Mouse (Mus musculus): ENCODE measurements at regions not wholly inside any gene's neighbourhood (a gene's known extent, or its start where the extent isn't known, plus 50 kb on each side); places are given as distances from the start of the nearest gene placed in this dataset.
A peak's percentile ranks its signal among the peaks of the same experiment; 100 is the strongest.

GRCm38 (mm10) chr10:98485751-98486681 lies 428.2 kb upstream of the Atp2b1 start:
- DNase-seq: no peak

GRCm38 (mm10) chr10:98494354-98494753 lies 419.9 kb upstream of the Atp2b1 start:
- peak; percentile 43 for DNase-seq

DNA sequence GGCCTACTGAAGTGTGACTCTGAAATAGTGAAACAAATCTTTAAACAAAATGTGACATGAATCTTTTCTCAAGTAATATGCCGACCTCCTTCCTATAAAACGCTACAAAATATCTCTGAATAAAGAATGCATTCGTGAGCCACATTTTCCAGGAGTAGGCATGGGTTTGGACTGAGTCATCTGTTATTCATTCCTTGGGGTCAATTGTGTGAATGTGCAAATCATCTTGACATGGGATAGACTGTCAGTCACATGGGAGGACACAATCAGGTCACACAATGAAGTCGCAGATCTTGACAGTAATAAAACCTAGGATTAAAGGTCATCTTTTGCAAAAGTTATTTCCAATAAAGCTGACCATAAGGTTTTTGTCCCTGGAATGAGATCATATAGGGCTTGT lies 418.0 kb upstream of the Atp2b1 start:
- no peak for DNase-seq

DNA sequence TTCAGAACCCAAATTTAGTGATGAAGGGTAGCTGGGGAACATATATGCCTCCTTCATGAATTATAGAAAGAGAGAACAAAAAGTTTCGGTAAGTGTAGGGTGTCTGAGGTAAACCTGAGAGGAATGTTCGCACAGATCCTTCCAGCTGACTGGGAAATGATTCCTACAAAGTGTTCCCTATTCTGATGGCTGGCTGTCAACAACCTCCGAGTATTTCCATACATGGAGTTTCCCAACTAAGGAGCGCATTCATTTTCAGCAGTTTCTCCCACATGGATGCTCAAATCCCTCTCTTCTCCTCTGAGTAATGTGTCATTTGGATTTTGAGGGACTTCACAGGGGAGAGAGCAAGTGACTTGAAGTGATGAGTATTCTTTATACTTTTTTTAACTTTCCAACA lies 413.9 kb upstream of the Atp2b1 start:
- no peak for DNase-seq

DNA sequence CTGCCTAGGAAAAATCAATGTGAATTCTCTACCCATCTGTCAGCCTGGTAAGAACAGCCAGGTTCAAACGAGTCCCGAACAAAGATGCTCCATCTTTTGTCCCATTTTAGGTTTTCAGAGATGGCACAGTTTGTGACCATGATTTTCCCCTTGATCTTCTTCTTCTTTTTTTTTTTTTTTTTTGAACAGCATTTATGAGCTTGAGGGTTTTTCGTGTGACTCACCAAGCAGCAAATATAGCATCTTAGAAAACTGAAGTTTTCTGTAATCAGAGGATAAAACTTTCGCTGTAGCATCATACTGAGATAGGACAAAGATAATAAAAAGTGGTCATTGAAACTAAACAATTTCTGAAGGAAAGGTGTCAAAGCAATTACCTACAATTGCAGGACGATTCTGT lies 412.6 kb upstream of the Atp2b1 start:
- DNase-seq: no peak

DNA sequence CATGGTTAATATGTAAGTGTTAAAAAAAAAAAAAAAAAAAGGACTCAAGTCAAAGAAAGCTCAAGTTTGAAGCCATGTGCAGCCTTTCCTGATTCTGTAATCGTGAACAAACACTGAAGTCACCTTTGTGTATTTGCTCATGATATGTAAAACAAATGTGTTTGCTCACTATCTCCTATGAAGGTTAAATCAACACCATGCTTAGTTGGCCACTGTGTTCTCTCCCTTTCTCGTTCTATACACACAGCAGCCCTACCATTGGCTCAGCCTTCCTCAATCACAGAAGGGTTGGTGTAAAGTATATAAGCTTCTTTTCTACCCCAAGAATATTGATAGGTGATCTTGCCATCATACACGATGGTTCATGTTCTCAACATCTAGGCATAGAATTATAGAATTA lies 409.7 kb upstream of the Atp2b1 start:
- DNase-seq: no peak

- no peak for DNase-seq
Measured at GRCm38 (mm10) chr10:98508515-98509143, 405.6 kb upstream of the Atp2b1 start.

DNA sequence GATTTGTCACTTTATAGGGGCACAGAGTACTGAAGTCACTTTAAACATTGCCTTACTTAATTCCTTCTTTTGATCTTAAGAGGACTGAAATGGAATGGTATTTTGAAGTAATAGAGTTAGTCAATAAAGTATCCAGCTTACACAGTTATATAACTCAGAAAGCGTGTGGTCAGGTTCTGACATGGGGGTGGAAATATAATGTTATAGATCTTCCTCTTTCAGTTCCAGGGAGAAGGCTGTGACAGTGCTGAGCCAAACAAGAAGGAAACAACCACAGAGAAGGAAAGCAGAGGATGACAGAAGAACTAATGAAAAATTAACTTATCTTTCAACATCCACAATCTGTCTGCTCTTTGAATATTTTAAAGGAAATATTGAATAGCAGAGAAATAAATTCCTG lies 399.4 kb upstream of the Atp2b1 start:
- no peak for DNase-seq

GRCm38 (mm10) chr10:98517609-98518008 lies 396.6 kb upstream of the Atp2b1 start:
- DNase-seq: no peak

GRCm38 (mm10) chr10:98529565-98529964 lies 384.6 kb upstream of the Atp2b1 start:
- DNase-seq: no peak

- no peak for DNase-seq
Measured at GRCm38 (mm10) chr10:98531425-98531824, 382.8 kb upstream of the Atp2b1 start.

GRCm38 (mm10) chr10:98538706-98539105 lies 375.5 kb upstream of the Atp2b1 start:
- no peak for DNase-seq

- no peak for DNase-seq
Measured at GRCm38 (mm10) chr10:98541062-98541461, 373.1 kb upstream of the Atp2b1 start.

GRCm38 (mm10) chr10:98542072-98542471 lies 372.1 kb upstream of the Atp2b1 start:
- DNase-seq: no peak

DNA sequence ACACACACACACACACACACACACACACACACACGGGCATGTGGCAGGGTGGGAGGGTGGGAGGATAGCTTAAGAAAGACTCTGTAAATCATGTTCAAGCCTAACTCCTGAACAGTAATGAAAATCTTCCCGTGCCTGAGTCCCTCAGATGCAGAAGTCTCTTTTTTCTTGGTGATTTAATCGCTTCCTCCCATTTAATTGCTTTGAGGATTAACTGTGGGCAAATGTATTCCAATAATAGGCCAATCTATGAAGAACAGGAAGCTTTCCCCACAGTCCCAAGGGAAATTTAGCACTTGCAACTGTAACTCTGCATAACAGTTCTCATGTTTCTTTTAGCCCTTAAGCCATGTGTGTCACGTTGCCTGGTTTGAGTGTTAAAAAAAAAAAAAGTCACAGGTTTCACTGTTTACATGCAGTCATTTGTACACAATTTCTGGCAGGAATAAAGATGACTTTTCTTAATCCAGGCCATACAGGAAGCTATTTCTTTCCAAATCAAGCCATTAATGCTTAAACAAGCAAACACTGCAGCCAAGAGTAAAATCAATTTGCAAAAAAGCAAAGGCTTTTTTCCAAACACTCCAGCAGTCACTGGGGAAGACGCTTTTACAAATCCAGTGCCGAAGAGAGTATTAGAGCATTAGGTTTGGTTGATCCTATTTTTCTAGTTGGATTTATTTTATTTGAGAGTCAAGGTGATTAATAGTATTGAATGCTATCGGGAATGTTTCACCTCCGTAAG lies 370.8 kb upstream of the Atp2b1 start:
- DNase-seq: no peak

- DNase-seq: no peak
Measured at GRCm38 (mm10) chr10:98543998-98544349, 370.2 kb upstream of the Atp2b1 start.

GRCm38 (mm10) chr10:98554575-98554974 lies 359.6 kb upstream of the Atp2b1 start:
- DNase-seq: no peak

- DNase-seq: no peak
Measured at GRCm38 (mm10) chr10:98557470-98558060, 356.6 kb upstream of the Atp2b1 start.

DNA sequence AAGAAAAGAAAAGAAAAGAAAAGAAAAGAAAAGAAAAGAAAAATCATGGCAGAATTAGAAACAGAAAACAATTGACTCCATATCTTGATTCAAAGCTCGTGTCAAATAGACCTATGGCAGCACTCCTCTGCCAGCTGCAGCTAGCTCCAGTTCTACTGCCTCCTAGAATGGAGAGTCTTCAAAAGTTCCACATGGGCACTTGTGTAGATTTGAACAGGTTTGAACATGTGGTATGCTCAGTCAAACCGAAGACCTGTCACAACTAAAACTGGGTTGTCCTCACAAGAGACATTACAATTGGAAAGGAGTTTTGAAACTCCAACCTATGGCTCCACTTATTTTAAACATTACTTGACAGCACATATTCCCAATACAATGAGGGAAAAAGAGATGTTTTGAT lies 355.6 kb upstream of the Atp2b1 start:
- DNase-seq: no peak

DNA sequence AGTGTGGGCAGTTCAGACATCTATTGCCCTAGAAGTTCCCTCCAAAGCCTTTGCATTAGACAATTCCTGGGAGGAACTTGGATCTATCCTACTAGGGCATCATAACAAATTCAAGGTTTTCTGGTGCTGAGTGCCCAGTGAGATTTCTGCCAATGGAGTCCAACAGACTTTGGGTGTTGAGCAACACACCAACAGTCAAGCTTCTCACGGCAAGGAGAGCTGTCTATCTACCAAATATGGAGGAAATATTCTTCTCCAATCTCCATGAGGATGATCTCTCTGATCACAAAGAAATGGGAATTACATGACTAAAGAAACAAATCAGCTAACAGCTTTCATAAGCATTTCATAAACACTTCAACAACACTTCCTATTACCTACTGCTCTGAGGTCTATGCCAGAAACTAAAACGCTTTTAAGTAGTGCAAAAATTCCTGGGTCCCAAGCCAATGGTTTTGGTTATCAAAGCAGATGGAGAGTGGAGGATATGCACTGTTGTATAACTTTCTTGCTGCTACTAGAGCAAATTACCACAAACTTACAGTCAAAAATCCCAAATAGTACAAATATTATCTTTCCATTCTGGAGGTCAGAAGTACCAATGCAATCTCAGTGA lies 351.8 kb upstream of the Atp2b1 start:
- DNase-seq: no peak

DNA sequence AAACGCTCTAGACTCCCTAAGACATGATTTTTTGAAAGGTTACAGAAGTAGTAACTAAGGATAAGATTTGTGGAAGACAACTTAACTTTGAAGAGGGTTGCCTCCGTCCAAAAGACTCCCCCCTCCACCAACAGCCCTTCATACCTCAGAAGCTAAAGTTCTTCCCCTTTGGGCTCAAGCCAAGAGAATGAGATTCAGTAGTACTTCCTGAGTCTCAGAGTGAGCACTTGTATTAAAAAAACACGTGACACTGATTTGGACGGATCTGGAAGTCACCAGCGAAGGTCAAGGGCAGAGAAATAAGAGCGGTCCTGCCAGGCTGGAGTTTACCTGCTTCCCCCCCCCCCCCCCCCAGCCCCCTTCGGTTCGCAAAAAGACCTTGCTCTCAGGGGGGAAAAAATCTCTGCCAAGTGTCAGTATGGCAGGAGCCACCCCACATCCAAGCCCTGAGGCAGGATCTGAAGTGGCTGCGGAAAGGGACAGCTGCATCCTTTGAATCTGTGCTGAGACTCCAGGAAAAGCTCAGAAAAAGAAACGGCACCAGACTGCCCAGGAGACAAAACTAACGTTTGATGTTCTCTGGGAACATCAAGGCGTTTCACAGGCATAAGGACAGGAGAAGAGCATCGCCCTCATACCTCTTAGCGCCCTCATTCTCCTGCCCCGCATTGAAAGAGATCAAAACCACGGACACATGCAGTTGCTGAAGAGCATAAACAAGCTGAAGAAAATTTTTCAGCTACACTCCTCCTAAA lies 341.2 kb upstream of the Atp2b1 start:
- DNase-seq: no peak

GRCm38 (mm10) chr10:98577040-98577439 lies 337.2 kb upstream of the Atp2b1 start:
- DNase-seq: no peak

All from adrenal gland, adult 8-10 months (tissue).